Mouse (Mus musculus) heart, postnatal 0 days (tissue): ENCODE measurements at regions not wholly inside any gene's neighbourhood (a gene's known extent, or its start where the extent isn't known, plus 50 kb on each side); places are given as distances from the start of the nearest gene placed in this dataset.

Experiments
- ATAC-seq: fragments of 200-750 bp; cut with Nextera tagmentation; 2 replicates; pipeline ENCODE4 v1.8.0; 2017; ENCODE audit warnings: low read depth, moderate number of reproducible peaks, moderate library complexity; ENCODE audit not compliant: insufficient read depth
- DNase-seq: peaks from one replicate; pipeline ENCODE4 v3.0.0-alpha.2; 2016; ENCODE audit warnings: low spot score
- H3K27ac ChIP-seq: fragments of 300-500 bp; sonication (generic); 2 replicates; pipeline ENCODE4 v1.5.1; 2014; ENCODE audit warnings: low read depth, mild to moderate bottlenecking
- H3K27me3 ChIP-seq: fragments of 300-500 bp; sonication (generic); 2 replicates; pipeline ENCODE4 v1.6.1; 2014; ENCODE audit warnings: low read length, mixed read lengths; ENCODE audit not compliant: control insufficient read depth, insufficient read depth
- H3K36me3 ChIP-seq: fragments of 300-500 bp; sonication (generic); replicated peaks from 2 replicates; pipeline ENCODE4 v1.6.1; 2014; ENCODE audit warnings: low read length, mixed read lengths; ENCODE audit not compliant: control insufficient read depth, insufficient read depth
- H3K4me1 ChIP-seq: fragments of 300-500 bp; sonication (generic); 2 replicates; pipeline ENCODE4 v1.6.1; 2014; ENCODE audit warnings: antibody characterized with exemption; ENCODE audit not compliant: control insufficient read depth, insufficient read depth
- H3K4me2 ChIP-seq: fragments of 300-500 bp; sonication (generic); 2 replicates; pipeline ENCODE4 v1.6.1; 2014; ENCODE audit warnings: low read depth, mild to moderate bottlenecking, low read length, moderate library complexity
- H3K4me3 ChIP-seq: fragments of 300-500 bp; sonication (generic); 2 replicates; pipeline ENCODE4 v1.5.1; 2014; ENCODE audit warnings: low read depth, low read length
- H3K9ac ChIP-seq: fragments of 300-500 bp; sonication (generic); replicated peaks from 2 replicates; pipeline ENCODE4 v1.6.1; 2014; ENCODE audit warnings: low read depth, low read length, mixed read lengths
- H3K9me3 ChIP-seq: fragments of 300-500 bp; sonication (generic); replicated peaks from 2 replicates; pipeline ENCODE4 v1.6.1; 2016; ENCODE audit warnings: low read length; ENCODE audit not compliant: control insufficient read depth
- CTCF ChIP-seq: IDR thresholded peaks from 2 replicates; pipeline ENCODE4 v1.5.1; 2016; ENCODE audit warnings: antibody characterized with exemption, control low read depth, low read depth
- EP300 ChIP-seq: IDR thresholded peaks from 2 replicates; pipeline ENCODE4 v1.6.1; 2016; ENCODE audit warnings: antibody characterized with exemption, low read depth
- WGBS: fragments of 180-500 bp; shearing (Covaris S2); extraction: QIAGEN DNeasy Blood & Tissue Kit; methylation state at CpG from one replicate; pipeline ENCODE4 v1.1.7; 2014; 5-methylcytosine and 5-hydroxymethylcytosine counted together

DNA sequence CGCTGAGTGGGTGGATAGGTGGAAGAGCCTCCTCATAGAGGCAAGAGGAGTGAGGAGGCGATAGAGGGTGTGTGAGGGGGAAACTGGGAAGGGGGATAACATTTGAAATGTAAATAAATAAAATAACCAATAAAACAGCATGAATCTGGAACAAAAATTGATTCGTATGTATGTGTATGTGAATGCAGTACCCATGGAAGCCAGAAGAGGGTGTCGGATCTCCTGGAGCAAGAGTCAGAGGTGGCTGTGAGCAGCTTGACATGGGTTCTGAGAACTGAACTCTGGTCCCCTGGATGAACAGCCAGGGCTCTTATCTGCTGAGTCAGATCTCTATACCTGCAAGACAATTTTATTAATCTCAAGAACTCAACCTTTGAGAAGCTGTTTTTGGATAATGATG lies 81.4 kb downstream of the Tfap2b start:
- H3K4me1 ChIP-seq, result no peaks in the 10 kb centered on the region
- no peak for DNase-seq
- no peak overlapping the region for H3K4me2 ChIP-seq
- no peak overlapping the region for H3K9ac ChIP-seq
- no peak overlapping the region for H3K27ac ChIP-seq
- H3K9me3 ChIP-seq, result no peaks in the 10 kb centered on the region
- no peaks in the 10 kb centered on the region for H3K36me3 ChIP-seq
- H3K4me3 ChIP-seq, result no peak overlapping the region
- no peak for ATAC-seq
- H3K27me3 ChIP-seq, result no peaks in the 10 kb centered on the region
- no peak for TF ChIP-seq CTCF
- TF ChIP-seq EP300, result no peak
- WGBS, result 59% methylated on average over 4 of the region's 4 CpGs

DNA sequence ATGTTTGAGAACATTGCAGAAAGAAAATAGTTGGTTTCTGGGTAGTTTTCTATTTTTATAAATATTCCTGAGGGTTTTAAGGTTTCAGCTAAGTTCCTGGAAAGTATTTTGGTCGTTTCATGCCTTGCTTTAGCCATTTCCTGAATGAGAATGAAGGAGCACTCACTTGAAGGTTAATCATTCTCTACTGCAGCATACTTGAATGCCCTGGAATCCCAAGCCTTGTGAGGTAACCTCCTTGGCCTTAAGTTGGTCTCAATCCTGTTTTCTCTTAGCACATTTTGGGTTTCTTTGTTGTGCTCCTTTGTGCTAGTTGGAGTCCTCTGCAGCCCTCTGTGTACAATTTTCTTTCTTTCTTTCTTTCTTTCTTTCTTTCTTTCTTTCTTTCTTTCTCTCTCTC lies 112.9 kb downstream of the Tfap2b start:
- ATAC-seq, result no peak
- no peaks in the 10 kb centered on the region for H3K36me3 ChIP-seq
- H3K27me3 ChIP-seq, result no peaks in the 10 kb centered on the region
- H3K4me3 ChIP-seq, result no peak overlapping the region
- TF ChIP-seq EP300 (no peak), CTCF (no peak)
- 23% methylated on average over 1 of the region's 1 CpGs for WGBS
- no peak for DNase-seq
- no peaks in the 10 kb centered on the region for H3K9me3 ChIP-seq
- no peak overlapping the region for H3K27ac ChIP-seq
- H3K4me1 ChIP-seq, result no peaks in the 10 kb centered on the region
- no peak overlapping the region for H3K9ac ChIP-seq
- H3K4me2 ChIP-seq, result no peak overlapping the region

DNA sequence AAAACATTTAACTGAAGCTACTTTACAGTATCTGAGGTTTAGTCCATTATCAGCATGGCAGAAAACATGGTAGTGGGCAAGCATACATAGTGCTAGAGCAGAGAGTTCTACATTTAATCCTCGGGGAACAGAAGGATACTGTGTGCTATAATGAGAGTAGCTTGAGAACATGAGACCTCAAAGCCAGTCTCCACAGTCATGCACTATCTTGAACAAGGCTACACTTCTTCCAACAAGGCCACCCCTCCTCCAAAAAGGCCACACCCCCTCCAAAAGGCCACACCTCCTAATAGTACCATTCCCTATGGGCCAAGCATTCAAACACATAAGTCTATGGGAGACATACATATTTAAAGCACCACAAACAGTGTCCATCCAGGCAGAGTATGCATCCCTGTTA lies 127.3 kb downstream of the Tfap2b start:
- TF ChIP-seq EP300, result no peak
- TF ChIP-seq CTCF, result no peak
- ATAC-seq, result no peak
- Histone ChIP-seq H3K4me2 (no peak overlapping the region), H3K9me3 (no peaks in the 10 kb centered on the region), H3K27me3 (no peaks in the 10 kb centered on the region), H3K4me3 (no peak overlapping the region), H3K9ac (no peak overlapping the region), H3K4me1 (no peaks in the 10 kb centered on the region), H3K36me3 (no peaks in the 10 kb centered on the region), H3K27ac (no peak overlapping the region)
- DNase-seq, result no peak
- 74% methylated on average over 1 of the region's 1 CpGs for WGBS

DNA sequence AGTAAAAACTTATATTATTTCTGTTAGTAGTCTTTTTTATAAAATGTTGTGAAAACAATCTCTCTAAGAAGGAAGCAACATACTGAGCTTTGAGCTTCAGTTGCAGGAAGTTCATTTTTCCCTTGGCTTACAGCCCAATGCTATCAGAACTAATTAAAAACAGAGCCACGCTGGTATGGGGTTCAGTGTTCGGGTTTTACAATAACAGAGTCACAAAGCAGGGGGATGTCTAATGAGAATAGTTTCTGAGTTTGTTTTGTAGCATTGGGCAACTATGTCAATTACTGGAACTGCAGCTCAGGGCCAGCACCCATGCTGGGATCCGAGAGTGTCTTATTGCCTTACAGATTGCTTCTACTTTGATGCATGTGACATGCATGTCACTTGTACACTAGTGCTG lies 128.5 kb downstream of the Tfap2b start:
- no peaks in the 10 kb centered on the region for H3K9me3 ChIP-seq
- H3K4me1 ChIP-seq, result no peaks in the 10 kb centered on the region
- H3K4me3 ChIP-seq, result no peak overlapping the region
- no peak for ATAC-seq
- no peak overlapping the region for H3K27ac ChIP-seq
- 35% methylated on average over 3 of the region's 3 CpGs for WGBS
- no peak for DNase-seq
- no peaks in the 10 kb centered on the region for H3K27me3 ChIP-seq
- H3K9ac ChIP-seq, result no peak overlapping the region
- H3K4me2 ChIP-seq, result no peak overlapping the region
- H3K36me3 ChIP-seq, result no peaks in the 10 kb centered on the region
- no peak for TF ChIP-seq CTCF

DNA sequence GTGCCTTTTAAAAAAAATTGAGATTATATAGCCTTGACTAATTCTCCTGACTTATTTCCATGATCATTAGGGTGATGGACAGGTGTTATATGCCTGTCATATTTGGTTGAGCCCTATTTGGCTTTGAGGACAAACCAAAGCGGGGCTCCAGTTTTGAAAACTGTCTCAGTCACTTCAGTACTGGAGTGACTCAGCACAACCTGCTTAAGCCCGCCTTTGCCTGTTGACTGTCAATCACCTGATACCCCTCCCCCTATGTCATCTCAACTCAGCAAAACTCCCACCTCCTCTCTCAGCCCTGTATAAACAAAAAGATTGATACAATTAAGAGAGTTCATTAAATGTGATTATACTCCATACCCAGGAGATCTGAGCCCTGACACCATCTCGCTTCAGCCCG lies 135.7 kb downstream of the Tfap2b start:
- ATAC-seq, result no peak
- no peaks in the 10 kb centered on the region for H3K9me3 ChIP-seq
- no peaks in the 10 kb centered on the region for H3K27me3 ChIP-seq
- H3K27ac ChIP-seq, result no peak overlapping the region
- H3K36me3 ChIP-seq, result no peaks in the 10 kb centered on the region
- H3K4me1 ChIP-seq, result no peaks in the 10 kb centered on the region
- TF ChIP-seq EP300 (no peak), CTCF (no peak)
- DNase-seq, result no peak
- H3K4me3 ChIP-seq, result no peak overlapping the region
- H3K4me2 ChIP-seq, result no peak overlapping the region
- no peak overlapping the region for H3K9ac ChIP-seq
- 75% methylated on average over 4 of the region's 4 CpGs for WGBS

DNA sequence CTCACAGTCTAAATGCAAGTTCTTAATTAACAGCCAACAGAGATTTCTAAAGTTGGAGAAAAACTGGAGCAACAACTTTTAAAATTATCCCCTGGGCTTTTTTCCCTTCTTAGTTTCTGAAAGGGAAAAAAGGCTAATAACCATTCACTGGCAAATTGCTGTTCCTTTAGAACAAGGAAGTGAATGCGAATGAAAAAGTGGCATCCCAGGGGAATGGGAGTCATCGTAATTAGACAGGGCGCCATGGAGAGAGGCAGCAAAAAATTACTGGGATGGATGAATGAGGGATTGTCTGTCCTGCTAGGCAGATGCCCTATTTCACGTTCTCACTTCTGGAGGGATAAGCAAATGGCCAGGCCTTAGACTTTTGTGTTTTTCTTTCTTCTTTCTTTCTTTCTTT lies 141.8 kb downstream of the Tfap2b start:
- Histone ChIP-seq H3K4me3 (no peak overlapping the region), H3K4me1 (no peaks in the 10 kb centered on the region), H3K27ac (no peak overlapping the region), H3K27me3 (no peaks in the 10 kb centered on the region), H3K9ac (no peak overlapping the region), H3K36me3 (no peaks in the 10 kb centered on the region), H3K9me3 (no peaks in the 10 kb centered on the region), H3K4me2 (no peak overlapping the region)
- TF ChIP-seq CTCF (no peak), EP300 (no peak)
- DNase-seq (no peak), ATAC-seq (no peak)
- WGBS, result 67% methylated on average over 4 of the region's 4 CpGs
